Mouse (Mus musculus) neural tube, embryonic 15.5 days (tissue): ENCODE data around the gene Slc11a2. TPM values are rescaled to one million over a fixed set of nuclear protein-coding genes. Genes with fewer than 3 reads are reported as not detected.
"Not testable (repeated sequence)": the region's sequence is repeated elsewhere in the genome, so short reads cannot be mapped to it uniquely, and the experiment has no call there.

ENCODE experiments used
- ATAC-seq: fragments of 200-750 bp; cut with Nextera tagmentation; 2 replicates; pipeline ENCODE4 v1.8.0; 2017; ENCODE audit warnings: mild to moderate bottlenecking, moderate TSS enrichment, moderate library complexity; ENCODE audit not compliant: low FRiP score
- H3K27ac ChIP-seq: fragments of 300-500 bp; sonication (generic); replicated peaks from 2 replicates; pipeline ENCODE4 v1.5.1; 2015; ENCODE audit warnings: mild to moderate bottlenecking, inconsistent platforms
- H3K27me3 ChIP-seq: fragments of 300-500 bp; sonication (generic); replicated peaks from 2 replicates; pipeline ENCODE4 v1.6.1; 2015; ENCODE audit warnings: inconsistent platforms
- H3K36me3 ChIP-seq: fragments of 300-500 bp; sonication (generic); 2 replicates; pipeline ENCODE4 v1.6.1; 2015; ENCODE audit warnings: inconsistent platforms
- H3K4me1 ChIP-seq: fragments of 300-500 bp; sonication (generic); 2 replicates; pipeline ENCODE4 v1.6.1; 2015; ENCODE audit warnings: inconsistent platforms
- H3K4me2 ChIP-seq: fragments of 300-500 bp; sonication (generic); 2 replicates; pipeline ENCODE4 v1.6.1; 2015; ENCODE audit warnings: inconsistent platforms, mild to moderate bottlenecking, moderate library complexity
- H3K4me3 ChIP-seq: fragments of 300-500 bp; sonication (generic); replicated peaks from 2 replicates; pipeline ENCODE4 v1.5.1; 2015; ENCODE audit warnings: mild to moderate bottlenecking, inconsistent platforms
- H3K9ac ChIP-seq: fragments of 300-500 bp; sonication (generic); replicated peaks from 2 replicates; pipeline ENCODE4 v1.6.1; 2015; ENCODE audit warnings: mild to moderate bottlenecking, inconsistent platforms
- H3K9me3 ChIP-seq: fragments of 300-500 bp; sonication (generic); replicated peaks from 2 replicates; pipeline ENCODE4 v1.6.1; 2016; ENCODE audit warnings: inconsistent platforms
- WGBS: fragments of 180-500 bp; shearing (Covaris S2); methylation state at CpG from one replicate; pipeline ENCODE4 v1.1.7; 2015; ENCODE audit warnings: mixed read lengths; 5-methylcytosine and 5-hydroxymethylcytosine counted together
- polyA plus RNA-seq: library from polyadenylated mRNA; unstranded; fragments of >200 nt; fragmentation: Nextera tagmentation; extraction: Ambion mirVana; gene quantifications from 2 replicates; pipeline ENCODE4 v1.2.1, GENCODE M21; 2015

Slc11a2 gene
- polyA plus RNA-seq, 1 experiment from 2014 or later: 23.5 TPM

GRCm38 (mm10) chr15:100429959-100430565 is 5.2 kb upstream of the Slc11a2 start:
- WGBS: 71% methylated on average over 11 of the region's 11 CpGs

GRCm38 (mm10) chr15:100428296-100428905 is 3.5 kb upstream of the Slc11a2 start:
- H3K27ac ChIP-seq: no peak overlapping the region
- no peak overlapping the region for H3K4me2 ChIP-seq
- 79% methylated on average over 13 of the region's 13 CpGs for WGBS
- ATAC-seq: no peak
- H3K9ac ChIP-seq: no peak overlapping the region
- H3K36me3 ChIP-seq: no peaks in the 10 kb centered on the region
- peaks cover 23% of the 10 kb centered on the region for H3K27me3 ChIP-seq
- H3K9me3 ChIP-seq: no peaks in the 10 kb centered on the region
- peaks cover 11% of the 10 kb centered on the region for H3K4me1 ChIP-seq
- no peak overlapping the region for H3K4me3 ChIP-seq

More at GRCm38 (mm10) chr15:100429959-100430565, 5.2 kb upstream of the Slc11a2 start:
- H3K4me2 ChIP-seq: no peak overlapping the region
- no peaks in the 10 kb centered on the region for H3K9me3 ChIP-seq
- no peaks in the 10 kb centered on the region for H3K4me1 ChIP-seq
- no peak overlapping the region for H3K4me3 ChIP-seq
- 0 out of 2 replicates have a peak overlapping the region, but pooled peaks have one; percentile 6 for H3K27ac ChIP-seq
- ATAC-seq: no peak
- H3K9ac ChIP-seq: no peak overlapping the region
- H3K27me3 ChIP-seq: peaks cover 9% of the 10 kb centered on the region
- no peaks in the 10 kb centered on the region for H3K36me3 ChIP-seq

GRCm38 (mm10) chr15:100423916-100424315 is 956 bp downstream of the Slc11a2 start:
- Histone ChIP-seq H3K4me2 (peak overlapping the region; percentile 93), H3K4me1 (peaks cover 45% of the 10 kb centered on the region), H3K27ac (no peak overlapping the region), H3K36me3 (no peaks in the 10 kb centered on the region), H3K9me3 (no peaks in the 10 kb centered on the region), H3K9ac (0 out of 2 replicates have a peak overlapping the region, but pooled peaks have one; percentile 30), H3K4me3 (peak overlapping the region; percentile 65), H3K27me3 (peaks cover 23% of the 10 kb centered on the region)
- no peak for ATAC-seq
- WGBS: 6% methylated on average over 14 of the region's 14 CpGs

- WGBS: under 1% methylated on average over 59 of the region's 65 CpGs
- H3K4me1 ChIP-seq: peaks cover 46% of the 10 kb centered on the region
- ATAC-seq: peak; percentile 98
Observed at GRCm38 (mm10) chr15:100422899-100423860, 1.7 kb downstream of the Slc11a2 start.

GRCm38 (mm10) chr15:100422476-100422875 is 2.4 kb downstream of the Slc11a2 start:
- peak overlapping the region; percentile 69 for H3K27ac ChIP-seq
- H3K4me1 ChIP-seq: peaks cover 49% of the 10 kb centered on the region
- under 1% methylated on average over 41 of the region's 44 CpGs for WGBS
- H3K27me3 ChIP-seq: peaks cover 23% of the 10 kb centered on the region
- H3K4me3 ChIP-seq: peak overlapping the region; percentile 65
- H3K4me2 ChIP-seq: peak overlapping the region; percentile 93
- peak overlapping the region; percentile 62 for H3K9ac ChIP-seq
- H3K36me3 ChIP-seq: 0 out of 2 replicates have a peak, but pooled peaks cover 3% of the 10 kb centered on the region
- peak; percentile 70 for ATAC-seq
- H3K9me3 ChIP-seq: no peaks in the 10 kb centered on the region

More at GRCm38 (mm10) chr15:100422899-100423860, 1.7 kb downstream of the Slc11a2 start:
- no peaks in the 10 kb centered on the region for H3K9me3 ChIP-seq
- H3K4me2 ChIP-seq: peak overlapping the region; percentile 93
- H3K9ac ChIP-seq: peak overlapping the region; percentile 62
- peaks cover 23% of the 10 kb centered on the region for H3K27me3 ChIP-seq
- no peaks in the 10 kb centered on the region for H3K36me3 ChIP-seq
- peak overlapping the region; percentile 65 for H3K4me3 ChIP-seq
- H3K27ac ChIP-seq: peak overlapping the region; percentile 69

- 35% methylated on average over 3 of the region's 3 CpGs for WGBS
- Histone ChIP-seq H3K27ac (peak within 1 kb of the TSS; percentile 69), H3K4me2 (peak within 1 kb of the TSS; percentile 93), H3K9ac (peak within 1 kb of the TSS; percentile 62), H3K27me3 (peaks cover 23% of the 10 kb centered on the region), H3K4me3 (peak within 1 kb of the TSS; percentile 65), H3K4me1 (peaks cover 49% of the 10 kb centered on the region)
- not testable (repeated sequence) for H3K9me3 ChIP-seq, ATAC-seq, H3K36me3 ChIP-seq
Observed at GRCm38 (mm10) chr15:100421758-100422197, 3.1 kb downstream of the Slc11a2 start, which contains the start of gene Gm5475. TSS of gene Gm5475 (plus strand) at chr15:100422147.

- Histone ChIP-seq H3K4me3 (peak overlapping the region; percentile 65), H3K27me3 (peaks cover 23% of the 10 kb centered on the region), H3K4me2 (peak overlapping the region; percentile 93), H3K36me3 (0 out of 2 replicates have a peak, but pooled peaks cover 3% of the 10 kb centered on the region), H3K27ac (no peak overlapping the region; the same call in 1 of the 2 replicates), H3K9ac (peak overlapping the region; percentile 62; the same call in 1 of the 2 replicates), H3K4me1 (peaks cover 49% of the 10 kb centered on the region), H3K9me3 (no peaks in the 10 kb centered on the region)
- ATAC-seq: no peak
- WGBS: 41% methylated on average over 8 of the region's 8 CpGs
Observed at GRCm38 (mm10) chr15:100421059-100421757, 3.7 kb downstream of the Slc11a2 start.

GRCm38 (mm10) chr15:100419901-100420745 is 4.7 kb downstream of the Slc11a2 start:
- H3K9ac ChIP-seq: no peak overlapping the region
- H3K27me3 ChIP-seq: peaks cover 14% of the 10 kb centered on the region
- no peak overlapping the region for H3K4me2 ChIP-seq
- no peak overlapping the region for H3K4me3 ChIP-seq
- 78% methylated on average over 9 of the region's 9 CpGs for WGBS
- no peaks in the 10 kb centered on the region for H3K9me3 ChIP-seq
- H3K4me1 ChIP-seq: peaks cover 49% of the 10 kb centered on the region
- H3K36me3 ChIP-seq: 0 out of 2 replicates have a peak, but pooled peaks cover 3% of the 10 kb centered on the region
- ATAC-seq: no peak
- no peak overlapping the region for H3K27ac ChIP-seq

GRCm38 (mm10) chr15:100419311-100419710 is 5.6 kb downstream of the Slc11a2 start:
- 70% methylated on average over 8 of the region's 8 CpGs for WGBS
- Histone ChIP-seq H3K4me2 (no peak overlapping the region), H3K36me3 (0 out of 2 replicates have a peak, but pooled peaks cover 3% of the 10 kb centered on the region), H3K27ac (no peak overlapping the region; the same call in 1 of the 2 replicates), H3K27me3 (peaks cover 6% of the 10 kb centered on the region), H3K4me1 (peaks cover 46% of the 10 kb centered on the region), H3K9ac (no peak overlapping the region), H3K9me3 (no peaks in the 10 kb centered on the region), H3K4me3 (no peak overlapping the region)
- no peak for ATAC-seq

GRCm38 (mm10) chr15:100417854-100418450 is 6.9 kb downstream of the Slc11a2 start:
- Histone ChIP-seq H3K4me2 (no peak overlapping the region), H3K9me3 (no peaks in the 10 kb centered on the region), H3K27me3 (no peaks in the 10 kb centered on the region), H3K36me3 (0 out of 2 replicates have a peak, but pooled peaks cover 3% of the 10 kb centered on the region), H3K27ac (no peak overlapping the region), H3K4me3 (no peak overlapping the region), H3K4me1 (peaks cover 38% of the 10 kb centered on the region), H3K9ac (no peak overlapping the region)
- ATAC-seq: no peak
- 90% methylated on average over 9 of the region's 9 CpGs for WGBS
